Mouse (Mus musculus): ENCODE measurements around the gene Zmynd19. TPM values are rescaled to one million over a fixed set of nuclear protein-coding genes. Genes with fewer than 3 reads are reported as not detected.

Gene Zmynd19
- polyA plus RNA-seq, 1 experiment from 2014 or later = 17.6 TPM

DNA sequence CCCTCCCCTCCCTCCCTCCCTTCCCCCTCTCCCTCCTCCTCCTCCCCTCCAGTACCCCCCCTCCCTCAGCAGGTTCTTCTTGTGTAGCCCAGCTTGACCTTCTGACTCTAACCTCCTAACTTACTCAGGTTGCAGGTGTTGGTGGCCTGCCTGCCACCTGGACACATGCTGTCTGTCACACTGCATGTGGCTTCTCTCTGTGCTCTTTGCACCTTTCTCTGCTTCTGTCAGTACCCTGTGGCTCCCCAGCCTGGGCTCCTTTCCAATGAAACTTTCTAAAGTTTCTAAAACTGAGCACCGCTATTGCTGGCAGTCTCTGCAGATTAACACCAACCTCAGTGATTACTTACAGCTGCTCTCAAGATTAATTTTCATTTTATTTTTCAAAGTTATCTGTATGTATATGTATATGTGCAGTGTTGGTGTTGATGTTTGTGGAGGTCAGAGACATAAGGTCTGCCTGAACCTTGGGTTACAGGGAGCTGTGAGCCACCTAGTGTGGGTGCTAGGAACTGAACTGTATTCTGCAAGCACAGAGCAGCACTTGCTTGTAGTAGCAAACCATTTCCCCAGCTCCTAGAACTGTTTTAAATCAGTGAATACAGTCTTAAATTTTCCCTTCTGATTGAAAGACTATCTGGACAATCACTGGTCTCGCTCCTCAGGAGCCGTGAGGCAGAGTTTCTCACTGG lies 51.1 kb downstream of the Zmynd19 start:
- H3K36me3 ChIP-seq = no peaks in the 10 kb centered on the region
- H3K9ac ChIP-seq = no peak overlapping the region
- H3K4me1 ChIP-seq = no peaks in the 10 kb centered on the region
- no peak overlapping the region for H3K4me3 ChIP-seq
- no peak overlapping the region for H3K27ac ChIP-seq
- H3K27me3 ChIP-seq = no peaks in the 10 kb centered on the region
- no peak; the same call in 1 of the 2 replicates for ATAC-seq (ENCODE audit: low FRiP score, low read depth)
- no peaks in the 10 kb centered on the region for H3K9me3 ChIP-seq
- no peak overlapping the region for H3K4me2 ChIP-seq (replicated peaks)
- WGBS = 72% methylated on average over 3 of the region's 3 CpGs

DNA sequence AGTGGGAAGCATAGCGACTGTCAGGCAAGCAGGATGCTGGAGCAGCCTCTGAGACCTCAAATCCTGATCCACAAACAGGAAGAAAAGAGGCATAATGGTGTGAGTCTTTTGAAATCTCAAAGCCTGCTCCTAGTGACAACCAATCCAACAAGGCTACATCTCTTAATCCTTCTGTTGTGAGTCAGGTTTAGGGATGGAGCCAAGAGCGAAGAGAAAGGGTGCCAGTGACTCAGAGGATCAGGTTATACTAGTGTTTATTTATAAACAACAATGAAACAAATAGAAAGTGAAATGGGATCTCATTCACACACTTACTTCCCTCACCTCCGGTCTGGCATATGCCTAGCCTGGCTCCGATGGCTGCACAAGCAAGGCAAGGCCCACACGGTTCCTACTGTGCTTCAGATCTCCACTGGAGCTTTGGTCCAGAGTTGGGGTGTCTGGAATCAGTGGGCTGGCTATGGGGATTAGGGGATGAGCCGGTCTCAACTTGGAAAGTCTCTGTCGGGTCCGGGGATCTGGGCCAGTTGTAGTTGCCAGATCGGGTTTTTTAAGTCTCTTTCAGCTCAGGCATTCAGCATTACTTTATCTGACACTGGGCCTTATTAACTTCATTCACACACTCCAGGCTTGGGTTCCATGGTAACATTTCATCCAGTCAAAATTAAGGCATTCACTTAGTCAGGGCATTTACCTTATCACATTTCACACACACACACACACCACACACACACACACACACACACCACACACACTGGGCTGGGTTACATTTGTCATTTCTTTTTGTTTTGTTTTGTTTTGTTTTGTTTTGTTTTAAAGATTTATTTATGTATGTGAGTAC lies 54.6 kb downstream of the Zmynd19 start:
- WGBS = 78% methylated on average over 9 of the region's 9 CpGs
- H3K4me1 ChIP-seq = no peaks in the 10 kb centered on the region
- no peak overlapping the region for H3K27ac ChIP-seq
- no peak overlapping the region for H3K4me2 ChIP-seq (replicated peaks)
- H3K4me3 ChIP-seq = no peak overlapping the region
- ATAC-seq (ENCODE audit: low FRiP score, low read depth) = no peak
- no peaks in the 10 kb centered on the region for H3K36me3 ChIP-seq
- H3K9me3 ChIP-seq = no peaks in the 10 kb centered on the region
- no peaks in the 10 kb centered on the region for H3K27me3 ChIP-seq
- H3K9ac ChIP-seq = no peak overlapping the region

DNA sequence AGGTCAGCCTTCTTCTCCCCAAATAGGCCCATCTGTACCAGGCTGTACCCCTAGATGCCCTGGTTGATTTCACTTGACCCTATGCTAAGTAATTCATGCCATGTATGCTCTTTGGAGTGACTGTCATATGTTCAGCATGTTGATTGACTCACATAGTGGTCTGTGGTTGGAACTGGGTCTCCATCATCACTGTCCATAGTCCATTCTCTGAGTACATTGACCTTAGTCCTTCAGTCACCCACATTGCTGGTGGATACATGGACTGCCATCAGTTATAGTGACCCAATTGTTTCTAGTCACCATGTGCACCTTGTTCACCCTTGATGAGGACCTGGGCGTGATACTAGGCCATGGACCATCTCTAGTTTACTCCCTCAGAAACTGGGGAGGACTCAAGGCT lies 57.2 kb downstream of the Zmynd19 start:
- Histone ChIP-seq H3K9ac (no peak overlapping the region), H3K4me1 (no peaks in the 10 kb centered on the region), H3K9me3 (no peaks in the 10 kb centered on the region), H3K27ac (no peak overlapping the region), H3K4me3 (no peak overlapping the region), H3K4me2 (replicated peaks) (no peak overlapping the region), H3K36me3 (no peaks in the 10 kb centered on the region), H3K27me3 (no peaks in the 10 kb centered on the region)
- no peak for ATAC-seq (ENCODE audit: low FRiP score, low read depth)
- 85% methylated on average over 1 of the region's 1 CpGs for WGBS

DNA sequence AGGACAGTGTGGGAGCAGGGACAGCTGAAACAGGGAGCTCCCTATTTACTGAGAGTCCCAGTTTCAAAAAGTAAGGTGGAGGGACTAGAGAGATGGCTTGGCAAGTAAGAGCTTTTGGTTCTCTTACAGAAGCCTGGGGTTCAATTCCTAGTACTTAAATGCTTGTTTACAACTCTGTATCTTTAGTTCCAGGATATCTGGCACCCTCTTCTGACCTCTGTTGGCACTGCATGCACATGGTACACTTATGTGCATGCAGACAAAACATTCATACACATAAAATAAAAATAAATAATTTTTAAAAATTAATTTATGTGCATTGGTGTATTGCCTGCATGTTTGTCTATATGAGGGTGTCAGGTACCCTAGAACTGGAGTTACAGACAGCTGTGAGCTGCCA lies 58.7 kb downstream of the Zmynd19 start:
- no peak for ATAC-seq (ENCODE audit: low FRiP score, low read depth)
- Histone ChIP-seq H3K9me3 (no peaks in the 10 kb centered on the region), H3K36me3 (no peaks in the 10 kb centered on the region), H3K27ac (no peak overlapping the region), H3K4me3 (no peak overlapping the region), H3K4me1 (no peaks in the 10 kb centered on the region), H3K4me2 (replicated peaks) (no peak overlapping the region), H3K9ac (no peak overlapping the region), H3K27me3 (no peaks in the 10 kb centered on the region)

Small RNA genes lying within 50 kb of the gene (microRNA-seq; reads per million reads assigned to microRNA genes)
- gene Gm22875 = not detected

Other genes with a start within 250 kb of the Zmynd19 start
- 1.1 and 2.6 TPM in 2 replicates for gene Cacna1b, start 186.6 kb upstream of the Zmynd19 start, polyA plus RNA-seq (2015; fragmentation: Nextera tagmentation; extraction: Ambion mirVana)
- 119 and 122 TPM in 2 replicates for gene Ehmt1, start 30.2 kb upstream of the Zmynd19 start, polyA plus RNA-seq (2015; fragmentation: Nextera tagmentation; extraction: Ambion mirVana)
- 28.0 and 28.9 TPM in 2 replicates for gene Arrdc1, start 14.5 kb upstream of the Zmynd19 start, polyA plus RNA-seq (2015; fragmentation: Nextera tagmentation; extraction: Ambion mirVana)
- 34.4 and 36.3 TPM in 2 replicates for gene Dph7, start 12.6 kb downstream of the Zmynd19 start, polyA plus RNA-seq (2015; fragmentation: Nextera tagmentation; extraction: Ambion mirVana)
- gene Mrpl41, start 25.3 kb downstream of the Zmynd19 start, polyA plus RNA-seq (2015; fragmentation: Nextera tagmentation; extraction: Ambion mirVana) = 132 and 139 TPM in 2 replicates
- 7.4 and 7.5 TPM in 2 replicates for gene Pnpla7, start 26.2 kb downstream of the Zmynd19 start, polyA plus RNA-seq (2015; fragmentation: Nextera tagmentation; extraction: Ambion mirVana)
- 75.9 and 82.9 TPM in 2 replicates for gene Nsmf, start 104.6 kb downstream of the Zmynd19 start, polyA plus RNA-seq (2015; fragmentation: Nextera tagmentation; extraction: Ambion mirVana)
- gene Entpd8, start 130.5 kb downstream of the Zmynd19 start, polyA plus RNA-seq (2015; fragmentation: Nextera tagmentation; extraction: Ambion mirVana) = not detected in 2 replicates
- gene Noxa1, start 145.4 kb downstream of the Zmynd19 start, polyA plus RNA-seq (2015; fragmentation: Nextera tagmentation; extraction: Ambion mirVana) = 0.11 TPM in 1 of 2 replicates, not detected in the other
- gene Nrarp, start 231.0 kb downstream of the Zmynd19 start, polyA plus RNA-seq (2015; fragmentation: Nextera tagmentation; extraction: Ambion mirVana) = 12.6 and 15.3 TPM in 2 replicates
- gene Tor4a, start 247.1 kb downstream of the Zmynd19 start, polyA plus RNA-seq (2015; fragmentation: Nextera tagmentation; extraction: Ambion mirVana) = 4.1 and 4.8 TPM in 2 replicates

All from limb, embryonic 13.5 days (tissue).